Mouse (Mus musculus): ENCODE data around the gene Ube2s. TPM values are rescaled to one million over a fixed set of nuclear protein-coding genes. Genes with fewer than 3 reads are reported as not detected.

The Ube2s gene
- polyA plus RNA-seq, 1 experiment from 2014 or later: 135 TPM

- H3K9me3 ChIP-seq (ENCODE audit: low read length): no peaks in the 10 kb centered on the region
- peak overlapping the region; percentile 36 for H3K9ac ChIP-seq (replicated peaks)
- peak overlapping the region; percentile 85 for H3K27ac ChIP-seq (ENCODE audit: low read depth)
- H3K27me3 ChIP-seq (ENCODE audit: insufficient read depth, low read length): no peaks in the 10 kb centered on the region
- DNase-seq (no peak), ATAC-seq (no peak)
- H3K4me3 ChIP-seq (ENCODE audit: low read depth, low read length): no peak overlapping the region
- H3K4me2 ChIP-seq (ENCODE audit: low read depth, low read length): peak overlapping the region; percentile 47
- 90% methylated on average over 22 of the region's 22 CpGs for WGBS (ENCODE audit: insufficient replicate concordance)
- H3K4me1 ChIP-seq (ENCODE audit: insufficient read depth): peaks cover 67% of the 10 kb centered on the region
- peaks cover 48% of the 10 kb centered on the region for H3K36me3 ChIP-seq (replicated peaks; ENCODE audit: insufficient read depth, low read length)
- TF ChIP-seq EP300 (IDR thresholded peaks at IDR 0.05; ENCODE audit: low read depth) (no peak), CTCF (IDR thresholded peaks at IDR 0.05; ENCODE audit: low read depth) (no peak)
Measured at GRCm38 (mm10) chr7:4746326-4746980, 65.9 kb downstream of the Ube2s start.

DNA sequence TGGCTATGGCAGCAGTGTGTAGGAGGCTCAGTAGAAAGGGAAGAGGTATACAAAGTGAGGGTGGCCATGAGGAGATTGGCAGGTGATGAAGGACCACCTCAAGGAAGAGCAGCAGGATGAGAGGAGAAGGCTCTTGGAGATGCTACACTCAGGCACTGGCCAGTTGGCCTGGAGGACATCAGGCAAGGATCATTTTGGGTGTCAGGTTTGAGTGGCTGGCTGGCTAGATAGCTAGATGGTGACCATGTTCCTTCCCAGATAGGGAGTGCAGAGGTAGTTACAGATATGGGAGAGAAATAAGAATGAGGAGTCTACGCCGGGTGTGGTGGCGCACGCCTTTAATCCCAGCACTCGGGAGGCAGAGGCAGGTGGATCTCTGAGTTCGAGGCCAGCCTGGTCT, 67.5 kb downstream of the Ube2s start:
- Histone ChIP-seq H3K4me1 (ENCODE audit: insufficient read depth) (peaks cover 71% of the 10 kb centered on the region), H3K4me3 (ENCODE audit: low read depth, low read length) (no peak overlapping the region), H3K27me3 (ENCODE audit: insufficient read depth, low read length) (no peaks in the 10 kb centered on the region), H3K9ac (replicated peaks) (no peak overlapping the region), H3K4me2 (ENCODE audit: low read depth, low read length) (no peak overlapping the region), H3K36me3 (replicated peaks; ENCODE audit: insufficient read depth, low read length) (peaks cover 46% of the 10 kb centered on the region), H3K9me3 (ENCODE audit: low read length) (no peaks in the 10 kb centered on the region), H3K27ac (ENCODE audit: low read depth) (peak overlapping the region; percentile 94)
- TF ChIP-seq EP300 (IDR thresholded peaks at IDR 0.05; ENCODE audit: low read depth): peak; percentile 43; the same call in 1 of the 2 replicates
- no peak for TF ChIP-seq CTCF (IDR thresholded peaks at IDR 0.05; ENCODE audit: low read depth)
- 84% methylated on average over 5 of the region's 6 CpGs for WGBS (ENCODE audit: insufficient replicate concordance)
- ATAC-seq: no peak
- no peak for DNase-seq

Other genes starting within 250 kb of the Ube2s start
- gene Ptprh, start 208.5 kb downstream of the Ube2s start, polyA plus RNA-seq (2015; fragmentation: Nextera tagmentation; extraction: Ambion mirVana): not detected in 2 replicates
- gene Tmem86b, start 181.2 kb downstream of the Ube2s start, polyA plus RNA-seq (2015; fragmentation: Nextera tagmentation; extraction: Ambion mirVana): 31.8 and 35.4 TPM in 2 replicates
- 3.8 and 4.5 TPM in 2 replicates for gene Ppp6r1, start 153.6 kb downstream of the Ube2s start, polyA plus RNA-seq (2015; fragmentation: Nextera tagmentation; extraction: Ambion mirVana)
- gene Hspbp1, start 127.5 kb downstream of the Ube2s start, polyA plus RNA-seq (2015; fragmentation: Nextera tagmentation; extraction: Ambion mirVana): 27.6 and 33.1 TPM in 2 replicates
- gene Brsk1, start 122.0 kb downstream of the Ube2s start, polyA plus RNA-seq (2015; fragmentation: Nextera tagmentation; extraction: Ambion mirVana): not detected in 2 replicates
- 0.29 and 0.34 TPM in 2 replicates for gene Tmem150b, start 87.3 kb downstream of the Ube2s start, polyA plus RNA-seq (2015; fragmentation: Nextera tagmentation; extraction: Ambion mirVana)
- gene Kmt5c, start 72.5 kb downstream of the Ube2s start, polyA plus RNA-seq (2015; fragmentation: Nextera tagmentation; extraction: Ambion mirVana): 25.9 and 33.6 TPM in 2 replicates
- gene Cox6b2, start 59.5 kb downstream of the Ube2s start, polyA plus RNA-seq (2015; fragmentation: Nextera tagmentation; extraction: Ambion mirVana): 63.8 and 68.7 TPM in 2 replicates
- gene Fam71e2, start 41.3 kb downstream of the Ube2s start, polyA plus RNA-seq (2015; fragmentation: Nextera tagmentation; extraction: Ambion mirVana): not detected in 2 replicates
- 0.07 TPM in 1 of 2 replicates, not detected in the other for gene Il11, start 29.7 kb downstream of the Ube2s start, polyA plus RNA-seq (2015; fragmentation: Nextera tagmentation; extraction: Ambion mirVana)
- 0.34 TPM in 1 of 2 replicates, not detected in the other for gene Tmem190, start 29.7 kb downstream of the Ube2s start, polyA plus RNA-seq (2015; fragmentation: Nextera tagmentation; extraction: Ambion mirVana)
- 23.6 and 24.2 TPM in 2 replicates for gene Tmem238, start 22.9 kb downstream of the Ube2s start, polyA plus RNA-seq (2015; fragmentation: Nextera tagmentation; extraction: Ambion mirVana)
- gene Rpl28, start 19.7 kb downstream of the Ube2s start, polyA plus RNA-seq (2015; fragmentation: Nextera tagmentation; extraction: Ambion mirVana): 280 and 288 TPM in 2 replicates
- not detected in 2 replicates for gene Shisa7, start 32.1 kb upstream of the Ube2s start, polyA plus RNA-seq (2015; fragmentation: Nextera tagmentation; extraction: Ambion mirVana)
- 8.0 and 8.3 TPM in 2 replicates for gene Isoc2b, start 57.7 kb upstream of the Ube2s start, polyA plus RNA-seq (2015; fragmentation: Nextera tagmentation; extraction: Ambion mirVana)
- 2.3 and 2.4 TPM in 2 replicates for gene Isoc2a, start 64.6 kb upstream of the Ube2s start, polyA plus RNA-seq (2015; fragmentation: Nextera tagmentation; extraction: Ambion mirVana)
- not detected in 2 replicates for gene Gm36210, start 93.9 kb upstream of the Ube2s start, polyA plus RNA-seq (2015; fragmentation: Nextera tagmentation; extraction: Ambion mirVana)
- 0.90 and 1.0 TPM in 2 replicates for gene Zfp628, start 102.6 kb upstream of the Ube2s start, polyA plus RNA-seq (2015; fragmentation: Nextera tagmentation; extraction: Ambion mirVana)
- 0.09 and 0.20 TPM in 2 replicates for gene Nat14, start 109.4 kb upstream of the Ube2s start, polyA plus RNA-seq (2015; fragmentation: Nextera tagmentation; extraction: Ambion mirVana)
- 0.06 TPM in 2 replicates for gene Ssc5d, start 113.2 kb upstream of the Ube2s start, polyA plus RNA-seq (2015; fragmentation: Nextera tagmentation; extraction: Ambion mirVana)
- gene Sbk2, start 151.8 kb upstream of the Ube2s start, polyA plus RNA-seq (2015; fragmentation: Nextera tagmentation; extraction: Ambion mirVana): 0.09 TPM in 1 of 2 replicates, not detected in the other
- gene Sbk3, start 158.6 kb upstream of the Ube2s start, polyA plus RNA-seq (2015; fragmentation: Nextera tagmentation; extraction: Ambion mirVana): not detected in 2 replicates
- gene Zfp579, start 183.6 kb upstream of the Ube2s start, polyA plus RNA-seq (2015; fragmentation: Nextera tagmentation; extraction: Ambion mirVana): 3.2 and 4.0 TPM in 2 replicates
- gene Zfp524, start 201.8 kb upstream of the Ube2s start, polyA plus RNA-seq (2015; fragmentation: Nextera tagmentation; extraction: Ambion mirVana): 9.1 and 10.4 TPM in 2 replicates
- 9.6 and 10.1 TPM in 2 replicates for gene Fiz1, start 202.1 kb upstream of the Ube2s start, polyA plus RNA-seq (2015; fragmentation: Nextera tagmentation; extraction: Ambion mirVana)
- 1.8 and 2.1 TPM in 2 replicates for gene Gm44973, start 202.9 kb upstream of the Ube2s start, polyA plus RNA-seq (2015; fragmentation: Nextera tagmentation; extraction: Ambion mirVana)
- 1.2 and 1.3 TPM in 2 replicates for gene Zfp865, start 207.8 kb upstream of the Ube2s start, polyA plus RNA-seq (2015; fragmentation: Nextera tagmentation; extraction: Ambion mirVana)
- gene Ccdc106, start 208.0 kb upstream of the Ube2s start, polyA plus RNA-seq (2015; fragmentation: Nextera tagmentation; extraction: Ambion mirVana): 0.12 TPM in 1 of 2 replicates, not detected in the other
- not detected in 2 replicates for gene 4632433K11Rik, start 221.5 kb upstream of the Ube2s start, polyA plus RNA-seq (2015; fragmentation: Nextera tagmentation; extraction: Ambion mirVana)
- gene Zfp784, start 225.9 kb upstream of the Ube2s start, polyA plus RNA-seq (2015; fragmentation: Nextera tagmentation; extraction: Ambion mirVana): 1.9 and 2.4 TPM in 2 replicates
- gene Zfp580, start 238.9 kb upstream of the Ube2s start, polyA plus RNA-seq (2015; fragmentation: Nextera tagmentation; extraction: Ambion mirVana): 3.2 and 4.4 TPM in 2 replicates
- 34.7 and 36.8 TPM in 2 replicates for gene U2af2, start 249.6 kb upstream of the Ube2s start, polyA plus RNA-seq (2015; fragmentation: Nextera tagmentation; extraction: Ambion mirVana)